Mouse (Mus musculus): Measurements from ENCODE around the gene Pax8. TPM values are rescaled to one million over a fixed set of nuclear protein-coding genes. Genes with fewer than 3 reads are reported as not detected.

Gene Pax8
- total and polyA plus RNA-seq, 3 experiments, result 0.27 TPM; not detected in 2

GRCm38 (mm10) chr2:24455057-24455855 lies 20.1 kb downstream of the Pax8 start:
- no peaks in the 10 kb centered on the region for H3K9me3 ChIP-seq (replicated peaks)
- H3K27me3 ChIP-seq (ENCODE audit: insufficient read depth, low read length), result no peaks in the 10 kb centered on the region
- ATAC-seq (ENCODE audit: extremely low read depth, insufficient number of reproducible peaks, low FRiP score, poor library complexity, severe bottlenecking) (no peak), DNase-seq (ENCODE audit: low spot score) (no peak)
- H3K4me3 ChIP-seq (ENCODE audit: low read depth, low read length), result no peak overlapping the region
- H3K36me3 ChIP-seq (replicated peaks), result no peaks in the 10 kb centered on the region
- H3K4me1 ChIP-seq (ENCODE audit: insufficient read depth, low read depth, low read length), result no peaks in the 10 kb centered on the region
- no peak for TF ChIP-seq CTCF (IDR thresholded peaks at IDR 0.05; ENCODE audit: low read depth, low read length)
- no peak for TF ChIP-seq POLR2AphosphoS5 (IDR thresholded peaks at IDR 0.05; ENCODE audit: insufficient replicate concordance, low read depth, low read length)
- TF ChIP-seq GATA2 (IDR thresholded peaks at IDR 0.05; ENCODE audit: borderline replicate concordance, low read depth, low read length), result no peak
- TF ChIP-seq TAL1 (conservative IDR thresholded peaks at IDR 0.05; ENCODE audit: low read depth, low read length), result no peak
- no peak for TF ChIP-seq GATA1 (IDR thresholded peaks at IDR 0.05; ENCODE audit: borderline replicate concordance, low read length)

DNA sequence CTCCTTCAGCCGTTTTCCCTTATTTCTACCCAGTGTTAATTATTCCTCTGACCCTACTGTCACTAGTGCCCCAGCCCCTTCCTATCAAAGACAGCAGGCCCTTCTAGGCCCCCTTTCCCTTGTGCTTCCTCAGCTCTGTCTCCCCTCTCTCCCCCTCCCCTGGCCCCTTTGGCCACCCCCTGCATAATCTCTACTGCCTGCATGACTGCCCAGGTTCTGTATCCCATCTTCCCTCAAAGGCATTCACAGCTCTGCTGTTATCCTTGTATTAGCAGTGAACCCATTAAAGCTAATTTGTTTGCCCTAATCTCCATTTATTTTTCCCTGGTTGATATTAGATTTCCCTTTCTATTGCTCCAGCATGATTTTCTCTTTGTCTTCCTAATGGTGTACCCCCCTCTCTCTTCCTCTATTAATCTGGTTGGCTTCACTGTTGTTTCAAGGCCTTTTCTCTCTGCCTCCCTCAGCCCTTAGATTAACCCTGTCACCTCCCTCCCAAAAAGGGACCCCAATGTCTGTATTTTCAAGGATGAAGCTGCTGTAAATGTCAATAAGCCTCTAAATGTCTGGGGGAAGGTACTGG lies 20.9 kb downstream of the Pax8 start:
- no peaks in the 10 kb centered on the region for H3K9me3 ChIP-seq (replicated peaks)
- DNase-seq (ENCODE audit: low spot score) (no peak), ATAC-seq (ENCODE audit: extremely low read depth, insufficient number of reproducible peaks, low FRiP score, poor library complexity, severe bottlenecking) (no peak)
- TF ChIP-seq CTCF (IDR thresholded peaks at IDR 0.05; ENCODE audit: low read depth, low read length) (no peak), TAL1 (conservative IDR thresholded peaks at IDR 0.05; ENCODE audit: low read depth, low read length) (no peak), GATA1 (IDR thresholded peaks at IDR 0.05; ENCODE audit: borderline replicate concordance, low read length) (no peak), GATA2 (IDR thresholded peaks at IDR 0.05; ENCODE audit: borderline replicate concordance, low read depth, low read length) (no peak), POLR2AphosphoS5 (IDR thresholded peaks at IDR 0.05; ENCODE audit: insufficient replicate concordance, low read depth, low read length) (no peak)
- H3K36me3 ChIP-seq (replicated peaks), result no peaks in the 10 kb centered on the region
- no peaks in the 10 kb centered on the region for H3K4me1 ChIP-seq (ENCODE audit: insufficient read depth, low read depth, low read length)
- H3K4me3 ChIP-seq (ENCODE audit: low read depth, low read length), result no peak overlapping the region
- peaks cover 2% of the 10 kb centered on the region; the same call in 1 of the 2 replicates for H3K27me3 ChIP-seq (ENCODE audit: insufficient read depth, low read length)

- no peak overlapping the region for H3K4me3 ChIP-seq (ENCODE audit: low read depth, low read length)
- no peaks in the 10 kb centered on the region for H3K9me3 ChIP-seq (replicated peaks)
- DNase-seq (ENCODE audit: low spot score), result no peak
- peaks cover 2% of the 10 kb centered on the region; the same call in 1 of the 2 replicates for H3K27me3 ChIP-seq (ENCODE audit: insufficient read depth, low read length)
- no peak for TF ChIP-seq POLR2AphosphoS5 (IDR thresholded peaks at IDR 0.05; ENCODE audit: insufficient replicate concordance, low read depth, low read length)
- no peak for TF ChIP-seq TAL1 (conservative IDR thresholded peaks at IDR 0.05; ENCODE audit: low read depth, low read length)
- no peak for TF ChIP-seq GATA1 (IDR thresholded peaks at IDR 0.05; ENCODE audit: borderline replicate concordance, low read length)
- TF ChIP-seq CTCF (IDR thresholded peaks at IDR 0.05; ENCODE audit: low read depth, low read length), result no peak
- no peak for TF ChIP-seq GATA2 (IDR thresholded peaks at IDR 0.05; ENCODE audit: borderline replicate concordance, low read depth, low read length)
- no peak for ATAC-seq (ENCODE audit: extremely low read depth, insufficient number of reproducible peaks, low FRiP score, poor library complexity, severe bottlenecking)
- H3K36me3 ChIP-seq (replicated peaks), result no peaks in the 10 kb centered on the region
- H3K4me1 ChIP-seq (ENCODE audit: insufficient read depth, low read depth, low read length), result no peaks in the 10 kb centered on the region
Measured at GRCm38 (mm10) chr2:24453206-24453605, 22.2 kb downstream of the Pax8 start.

DNA sequence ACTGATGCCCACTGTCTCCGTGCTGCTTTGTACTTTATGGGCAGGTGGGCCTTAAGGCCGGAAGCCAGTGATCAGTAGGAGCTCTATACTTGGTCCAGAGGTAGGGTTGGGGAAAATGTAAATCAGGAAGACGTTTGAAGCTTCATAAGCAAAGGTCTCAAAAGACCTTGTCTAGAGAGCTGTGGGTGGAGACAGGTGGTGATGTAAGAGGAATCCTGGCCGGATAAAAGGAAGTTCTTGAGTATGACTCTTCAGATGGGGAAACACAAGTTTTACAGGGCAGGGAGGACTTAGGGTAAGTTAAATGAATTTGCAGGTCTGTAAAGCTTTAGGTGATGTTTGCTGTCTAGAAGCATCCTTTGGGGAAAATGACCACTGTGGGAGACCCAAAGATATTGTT lies 26.3 kb downstream of the Pax8 start:
- Histone ChIP-seq H3K9me3 (replicated peaks) (no peaks in the 10 kb centered on the region), H3K4me3 (ENCODE audit: low read depth, low read length) (no peak overlapping the region), H3K36me3 (replicated peaks) (no peaks in the 10 kb centered on the region), H3K27me3 (ENCODE audit: insufficient read depth, low read length) (peaks cover 6% of the 10 kb centered on the region; the same call in 1 of the 2 replicates), H3K4me1 (ENCODE audit: insufficient read depth, low read depth, low read length) (no peaks in the 10 kb centered on the region)
- ATAC-seq (ENCODE audit: extremely low read depth, insufficient number of reproducible peaks, low FRiP score, poor library complexity, severe bottlenecking) (no peak), DNase-seq (ENCODE audit: low spot score) (no peak)
- TF ChIP-seq TAL1 (conservative IDR thresholded peaks at IDR 0.05; ENCODE audit: low read depth, low read length) (no peak), GATA1 (IDR thresholded peaks at IDR 0.05; ENCODE audit: borderline replicate concordance, low read length) (no peak), POLR2AphosphoS5 (IDR thresholded peaks at IDR 0.05; ENCODE audit: insufficient replicate concordance, low read depth, low read length) (no peak), GATA2 (IDR thresholded peaks at IDR 0.05; ENCODE audit: borderline replicate concordance, low read depth, low read length) (no peak), CTCF (IDR thresholded peaks at IDR 0.05; ENCODE audit: low read depth, low read length) (no peak)

- H3K4me1 ChIP-seq (ENCODE audit: insufficient read depth, low read depth, low read length), result no peaks in the 10 kb centered on the region
- TF ChIP-seq TAL1 (conservative IDR thresholded peaks at IDR 0.05; ENCODE audit: low read depth, low read length) (no peak), GATA1 (IDR thresholded peaks at IDR 0.05; ENCODE audit: borderline replicate concordance, low read length) (no peak), POLR2AphosphoS5 (IDR thresholded peaks at IDR 0.05; ENCODE audit: insufficient replicate concordance, low read depth, low read length) (no peak), CTCF (IDR thresholded peaks at IDR 0.05; ENCODE audit: low read depth, low read length) (no peak), GATA2 (IDR thresholded peaks at IDR 0.05; ENCODE audit: borderline replicate concordance, low read depth, low read length) (no peak)
- ATAC-seq (ENCODE audit: extremely low read depth, insufficient number of reproducible peaks, low FRiP score, poor library complexity, severe bottlenecking) (no peak), DNase-seq (ENCODE audit: low spot score) (no peak)
- no peaks in the 10 kb centered on the region for H3K9me3 ChIP-seq (replicated peaks)
- H3K36me3 ChIP-seq (replicated peaks), result no peaks in the 10 kb centered on the region
- H3K27me3 ChIP-seq (ENCODE audit: insufficient read depth, low read length), result peaks cover 11% of the 10 kb centered on the region
- no peak overlapping the region for H3K4me3 ChIP-seq (ENCODE audit: low read depth, low read length)
Measured at GRCm38 (mm10) chr2:24443256-24443790, 32.1 kb downstream of the Pax8 start.

GRCm38 (mm10) chr2:24442303-24442925 lies 33.0 kb downstream of the Pax8 start:
- Histone ChIP-seq H3K27me3 (ENCODE audit: insufficient read depth, low read length) (peaks cover 11% of the 10 kb centered on the region), H3K4me3 (ENCODE audit: low read depth, low read length) (no peak overlapping the region), H3K36me3 (replicated peaks) (no peaks in the 10 kb centered on the region), H3K4me1 (ENCODE audit: insufficient read depth, low read depth, low read length) (no peaks in the 10 kb centered on the region), H3K9me3 (replicated peaks) (no peaks in the 10 kb centered on the region)
- DNase-seq (ENCODE audit: low spot score) (no peak), ATAC-seq (ENCODE audit: extremely low read depth, insufficient number of reproducible peaks, low FRiP score, poor library complexity, severe bottlenecking) (no peak)
- no peak for TF ChIP-seq GATA2 (IDR thresholded peaks at IDR 0.05; ENCODE audit: borderline replicate concordance, low read depth, low read length)
- no peak for TF ChIP-seq CTCF (IDR thresholded peaks at IDR 0.05; ENCODE audit: low read depth, low read length)
- TF ChIP-seq TAL1 (conservative IDR thresholded peaks at IDR 0.05; ENCODE audit: low read depth, low read length), result no peak
- TF ChIP-seq GATA1 (IDR thresholded peaks at IDR 0.05; ENCODE audit: borderline replicate concordance, low read length), result no peak
- TF ChIP-seq POLR2AphosphoS5 (IDR thresholded peaks at IDR 0.05; ENCODE audit: insufficient replicate concordance, low read depth, low read length), result no peak

Data from G1E (cell line).